ENCODE assay signal across 11 mouse cellular contexts in genomic region chr5:124610965-124611364, GRCm38 (mm10). TPM values are rescaled to one million over a fixed set of nuclear protein-coding genes. Genes with fewer than 3 reads are reported as not detected.
A peak's percentile ranks its signal among the peaks of the same experiment; 100 is the strongest.
DNase-seq lines count a peak whose midpoint lies in the region; ATAC-seq and TF ChIP-seq lines count a peak whose summit lies in the region.
"Had no signal": no experiment of that assay in that cellular context is flagged by ENCODE, and none has a peak within 500 bp of the region (broad histone marks: within the 10 kb centered on the region; RNA-seq: fewer than 3 reads in every experiment).

No protein-coding gene starts in this region.

- peak; percentile 17; the same call in 1 of the 2 replicates for TF ChIP-seq CTCF in heart, adult 2 months (IDR thresholded peaks at IDR 0.05)
- TF ChIP-seq CTCF in forebrain, postnatal 0 days (IDR thresholded peaks at IDR 0.05; ENCODE audit: low read depth) = no peak

- TF ChIP-seq EP300 in heart, adult 2 months (IDR thresholded peaks at IDR 0.05; ENCODE audit: insufficient read depth, low read depth, low read length) = no peak

- no peak overlapping the region for H3K4me3 ChIP-seq in heart, adult 2 months
- H3K4me3 ChIP-seq in heart, embryonic 12.5 days = no peak overlapping the region
- H3K4me3 ChIP-seq in forebrain, postnatal 0 days (ENCODE audit: low read depth, low read length) = no peak overlapping the region
- H3K4me3 ChIP-seq: midbrain, embryonic 13.5 days had no signal

- intact Hi-C loops in heart, adult 2 months (cut with DNase I) = no loop called here

- no peak for ATAC-seq in heart, embryonic 12.5 days (ENCODE audit: insufficient number of reproducible peaks, low FRiP score)
- peak; percentile 93 for ATAC-seq in megakaryocyte progenitor cell, adult 5-6 weeks (replicated peaks; ENCODE audit: poor library complexity)
- no peak for ATAC-seq in forebrain, postnatal 0 days
- ATAC-seq: midbrain, embryonic 13.5 days had no signal

- no peak overlapping the region for H3K4me2 ChIP-seq in heart, embryonic 12.5 days
- no peak overlapping the region for H3K4me2 ChIP-seq in forebrain, postnatal 0 days (ENCODE audit: low read depth)
- H3K4me2 ChIP-seq: midbrain, embryonic 13.5 days had no signal

- no peaks in the 10 kb centered on the region for H3K9me3 ChIP-seq in heart, embryonic 12.5 days (replicated peaks)
- H3K9me3 ChIP-seq in forebrain, postnatal 0 days (ENCODE audit: low read length) = no peaks in the 10 kb centered on the region
- H3K9me3 ChIP-seq: midbrain, embryonic 13.5 days had no signal

- DNase-seq in heart, adult 2 months = no peak
- DNase-seq in 416B (ENCODE audit: low read depth) (peak; percentile 73), ZHBTc4 (ENCODE audit: low read depth, low spot score) (peak; percentile 96)
- no peak for DNase-seq in forebrain, postnatal 0 days
- no peak for DNase-seq in ovary, adult 18-20 months (ENCODE audit: low spot score)
- no peak for DNase-seq in cerebellum, postnatal 10 days
- DNase-seq: cerebellum, adult 8-10 months; gastrocnemius, postnatal 36 days had no signal

- no peaks in the 10 kb centered on the region for H3K4me1 ChIP-seq in heart, adult 2 months (ENCODE audit: control insufficient read depth, insufficient read depth, low read length)
- no peaks in the 10 kb centered on the region for H3K4me1 ChIP-seq in heart, embryonic 12.5 days (replicated peaks)
- no peaks in the 10 kb centered on the region for H3K4me1 ChIP-seq in forebrain, postnatal 0 days (ENCODE audit: insufficient read depth)
- H3K4me1 ChIP-seq: midbrain, embryonic 13.5 days had no signal

- H3K27ac ChIP-seq in heart, adult 2 months = no peak overlapping the region
- H3K27ac ChIP-seq in heart, embryonic 12.5 days (ENCODE audit: poor library complexity, severe bottlenecking) = no peak overlapping the region
- no peak overlapping the region for H3K27ac ChIP-seq in forebrain, postnatal 0 days (ENCODE audit: low read depth, low read length)
- H3K27ac ChIP-seq: midbrain, embryonic 13.5 days had no signal

- H3K36me3 ChIP-seq in heart, adult 2 months (ENCODE audit: control insufficient read depth, insufficient read depth, low read length) = no peaks in the 10 kb centered on the region
- H3K36me3 ChIP-seq in heart, embryonic 12.5 days = peaks cover 8% of the 10 kb centered on the region; the same call in 1 of the 2 replicates
- H3K36me3 ChIP-seq in forebrain, postnatal 0 days (ENCODE audit: insufficient read depth) = peaks cover 34% of the 10 kb centered on the region

- H3K9ac ChIP-seq in heart, adult 2 months (ENCODE audit: low read depth, low read length) = no peak overlapping the region
- H3K9ac ChIP-seq in heart, embryonic 12.5 days = no peak overlapping the region
- no peak overlapping the region for H3K9ac ChIP-seq in forebrain, postnatal 0 days
- H3K9ac ChIP-seq: midbrain, embryonic 13.5 days had no signal

- no peaks in the 10 kb centered on the region for H3K79me2 ChIP-seq in heart, adult 2 months (replicated peaks; ENCODE audit: control insufficient read depth, insufficient read depth, low read length)

- TF ChIP-seq POLR2A in heart, adult 2 months (IDR thresholded peaks at IDR 0.05; ENCODE audit: insufficient read depth, low read depth, low read length) = no peak

- 76% methylated on average over 10 of the region's 10 CpGs for WGBS in heart, adult 2 months
- WGBS in heart, embryonic 12.5 days = 71% methylated on average over 10 of the region's 10 CpGs
- WGBS in forebrain, postnatal 0 days = 77% methylated on average over 10 of the region's 10 CpGs

- H3K27me3 ChIP-seq in heart, adult 2 months (ENCODE audit: control insufficient read depth, insufficient read depth, low read length) = no peaks in the 10 kb centered on the region
- no peaks in the 10 kb centered on the region for H3K27me3 ChIP-seq in heart, embryonic 12.5 days (replicated peaks)
- no peaks in the 10 kb centered on the region for H3K27me3 ChIP-seq in forebrain, postnatal 0 days (ENCODE audit: insufficient read depth, low read length)
- H3K27me3 ChIP-seq: midbrain, embryonic 13.5 days had no signal

RNA-seq across cellular contexts. Expression of gene Atp6v0a2, which starts 17.4 kb away (rescaled TPM):
- 10 to 100 TPM; 53.4 to 55.2 TPM for total RNA-seq in heart, adult 2 months (2021)
- 28.7 and 47.7 TPM in 2 replicates for polyA plus RNA-seq in heart, adult 2 months (2012; rRNA removed)
- 41.0 and 45.8 TPM in 2 replicates for polyA plus RNA-seq in heart, embryonic 12.5 days (2016; fragmentation: Nextera tagmentation; extraction: Ambion mirVana)
- 13.8 and 14.0 TPM in 2 replicates for total RNA-seq in megakaryocyte progenitor cell, adult 5-6 weeks (2015)
- 13.5 and 15.4 TPM in 2 replicates for total RNA-seq in megakaryocyte progenitor cell, adult 5-6 weeks (2017)
- total RNA-seq in forebrain, postnatal 0 days (2014; rRNA removed) = 18.0 and 21.2 TPM in 2 replicates
- 13.9 and 20.1 TPM in 2 replicates for polyA plus RNA-seq in forebrain, postnatal 0 days (2015; fragmentation: Nextera tagmentation; extraction: Ambion mirVana)

RNA-seq across cellular contexts. Expression of gene Gtf2h3, which starts 32.0 kb away (rescaled TPM):
- 10 to 100 TPM; 19.4 to 20.4 TPM for total RNA-seq in heart, adult 2 months (2021)
- 29.0 and 39.2 TPM in 2 replicates for polyA plus RNA-seq in heart, adult 2 months (2012; rRNA removed)
- polyA plus RNA-seq in heart, embryonic 12.5 days (2016; fragmentation: Nextera tagmentation; extraction: Ambion mirVana) = 36.9 and 45.3 TPM in 2 replicates
- total RNA-seq in megakaryocyte progenitor cell, adult 5-6 weeks (2015) = 13.8 and 16.2 TPM in 2 replicates
- 29.7 and 37.5 TPM in 2 replicates for total RNA-seq in megakaryocyte progenitor cell, adult 5-6 weeks (2017)
- 33.2 and 38.9 TPM in 2 replicates for total RNA-seq in forebrain, postnatal 0 days (2014; rRNA removed)
- 26.1 and 35.0 TPM in 2 replicates for polyA plus RNA-seq in forebrain, postnatal 0 days (2015; fragmentation: Nextera tagmentation; extraction: Ambion mirVana)

RNA-seq across cellular contexts. Expression of gene Eif2b1, which starts 32.0 kb away (rescaled TPM):
- total RNA-seq in heart, adult 2 months (2021) = 10 to 100 TPM; 23.5 to 27.6 TPM
- polyA plus RNA-seq in heart, adult 2 months (2012; rRNA removed) = 18.4 and 24.7 TPM in 2 replicates
- polyA plus RNA-seq in heart, embryonic 12.5 days (2016; fragmentation: Nextera tagmentation; extraction: Ambion mirVana) = 61.7 and 61.8 TPM in 2 replicates
- total RNA-seq in megakaryocyte progenitor cell, adult 5-6 weeks (2015) = 45.9 and 53.7 TPM in 2 replicates
- total RNA-seq in megakaryocyte progenitor cell, adult 5-6 weeks (2017) = 26.1 and 40.1 TPM in 2 replicates
- total RNA-seq in forebrain, postnatal 0 days (2014; rRNA removed) = 39.9 and 55.1 TPM in 2 replicates
- 59.3 and 64.1 TPM in 2 replicates for polyA plus RNA-seq in forebrain, postnatal 0 days (2015; fragmentation: Nextera tagmentation; extraction: Ambion mirVana)

RNA-seq across cellular contexts. Expression of gene Ddx55, which starts 58.3 kb away (rescaled TPM):
- 1 to 10 TPM; 6.2 to 7.5 TPM for total RNA-seq in heart, adult 2 months (2021)
- 5.3 and 7.7 TPM in 2 replicates for polyA plus RNA-seq in heart, adult 2 months (2012; rRNA removed)
- 8.5 and 8.6 TPM in 2 replicates for polyA plus RNA-seq in heart, embryonic 12.5 days (2016; fragmentation: Nextera tagmentation; extraction: Ambion mirVana)
- 13.7 and 15.3 TPM in 2 replicates for total RNA-seq in megakaryocyte progenitor cell, adult 5-6 weeks (2015)
- total RNA-seq in megakaryocyte progenitor cell, adult 5-6 weeks (2017) = 15.2 and 15.7 TPM in 2 replicates
- 23.2 and 24.0 TPM in 2 replicates for total RNA-seq in forebrain, postnatal 0 days (2014; rRNA removed)
- polyA plus RNA-seq in forebrain, postnatal 0 days (2015; fragmentation: Nextera tagmentation; extraction: Ambion mirVana) = 13.6 and 20.1 TPM in 2 replicates

Comparison
In these comparisons a context has a peak if more than half of its experiments do, and no peak if none do; other contexts are left out.
1. DNase-seq: peak in 416B (single experiment) and ZHBTc4 (single experiment); none in heart, adult 2 months (0 of 2), forebrain, postnatal 0 days (single experiment), ovary, adult 18-20 months (single experiment) and cerebellum, postnatal 10 days (0 of 2).